Mouse (Mus musculus): ENCODE data around the gene Bicral. TPM values are rescaled to one million over a fixed set of nuclear protein-coding genes. Genes with fewer than 3 reads are reported as not detected.
"Not testable (repeated sequence)": the region's sequence is repeated elsewhere in the genome, so short reads cannot be mapped to it uniquely, and the experiment has no call there.

Gene Bicral
- total RNA-seq, 2 experiments from 2014 or later: 15.0 to 16.7 TPM

DNA sequence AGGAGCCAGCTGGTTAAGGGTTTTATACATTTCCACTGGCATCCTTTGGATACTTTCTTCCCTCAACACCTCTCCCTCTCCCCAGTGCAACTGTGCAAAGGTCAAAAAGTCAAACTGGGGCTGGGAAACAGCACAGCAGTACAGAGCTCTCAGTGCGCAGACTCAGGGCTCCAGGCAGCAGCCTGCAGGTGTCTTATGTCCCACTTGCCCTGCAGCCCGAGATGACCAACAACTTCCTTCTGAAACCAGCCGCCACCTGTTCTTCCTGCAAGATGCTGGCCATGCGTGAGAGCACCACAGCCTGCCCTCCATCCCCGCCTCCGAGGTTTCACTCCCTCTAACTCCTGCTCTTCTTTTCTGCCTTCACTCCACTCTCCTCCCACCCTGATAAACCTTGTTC, 5.6 kb downstream of the Bicral start:
- DNase-seq (ENCODE audit: low spot score): no peak
- intact Hi-C loops (cut with DNase I): no loop called here

DNA sequence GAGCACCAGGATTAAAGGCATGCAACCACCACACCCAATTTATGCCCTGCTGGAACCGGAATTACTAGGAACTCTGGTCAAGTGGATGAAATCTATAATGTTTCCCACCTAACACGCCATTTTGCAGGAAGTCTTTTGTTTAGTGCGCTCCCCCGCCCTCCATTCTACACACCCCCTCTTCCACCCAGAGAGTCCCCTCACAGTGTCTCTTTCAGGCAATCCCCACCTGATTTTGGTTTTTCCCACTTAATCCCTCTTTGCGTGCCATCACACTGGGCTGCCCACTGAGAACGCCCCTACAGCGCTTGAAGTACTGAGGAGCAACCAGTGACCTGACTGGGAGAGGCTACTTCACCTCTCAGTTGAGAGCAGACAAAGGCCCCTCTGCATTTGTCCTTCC, 11.1 kb downstream of the Bicral start:
- intact Hi-C loops (cut with DNase I): no loop called here
- no peak for DNase-seq (ENCODE audit: low spot score)

DNA sequence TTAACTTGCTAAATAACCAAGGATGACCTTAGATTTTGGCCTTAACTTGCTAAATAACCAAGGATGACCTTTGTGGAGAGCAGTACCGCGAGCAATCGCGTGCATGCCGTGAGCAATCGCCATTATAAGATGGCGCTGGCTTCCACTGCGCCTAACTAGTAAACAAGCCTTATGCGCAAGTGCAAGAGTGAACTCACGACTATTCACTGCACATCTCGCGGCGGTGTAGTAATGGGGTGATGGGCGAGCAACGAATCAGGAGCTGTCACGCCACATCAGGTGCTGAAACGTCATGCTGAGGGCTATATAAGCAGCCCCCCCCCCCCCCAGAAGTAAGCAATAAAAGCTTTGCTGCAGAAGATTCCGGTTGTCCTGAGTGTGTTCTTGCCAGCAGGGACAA, 11.7 kb downstream of the Bicral start:
- intact Hi-C loops (cut with DNase I); DNase-seq (ENCODE audit: low spot score): not testable (repeated sequence)

DNA sequence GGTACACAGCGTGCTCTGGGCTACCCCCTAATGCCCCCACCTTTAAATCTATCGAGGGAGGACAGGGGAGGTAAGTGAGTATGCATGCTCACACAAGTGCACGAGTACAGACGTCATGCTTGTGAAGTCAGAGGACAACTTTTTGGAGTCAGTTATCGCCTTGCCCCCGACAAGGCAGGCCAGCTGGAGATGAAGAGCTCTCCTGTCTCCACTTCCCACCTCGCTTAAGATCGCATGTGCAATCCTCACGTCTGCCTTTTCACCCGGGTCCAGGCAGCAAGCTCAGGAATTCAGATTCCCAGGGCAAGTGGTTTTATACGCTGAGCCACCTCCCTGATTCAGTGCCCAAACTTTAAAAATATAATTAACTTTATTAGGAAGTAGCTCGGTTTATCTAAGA, 13.0 kb downstream of the Bicral start:
- intact Hi-C loops (cut with DNase I): no loop called here
- DNase-seq (ENCODE audit: low spot score): no peak

DNA sequence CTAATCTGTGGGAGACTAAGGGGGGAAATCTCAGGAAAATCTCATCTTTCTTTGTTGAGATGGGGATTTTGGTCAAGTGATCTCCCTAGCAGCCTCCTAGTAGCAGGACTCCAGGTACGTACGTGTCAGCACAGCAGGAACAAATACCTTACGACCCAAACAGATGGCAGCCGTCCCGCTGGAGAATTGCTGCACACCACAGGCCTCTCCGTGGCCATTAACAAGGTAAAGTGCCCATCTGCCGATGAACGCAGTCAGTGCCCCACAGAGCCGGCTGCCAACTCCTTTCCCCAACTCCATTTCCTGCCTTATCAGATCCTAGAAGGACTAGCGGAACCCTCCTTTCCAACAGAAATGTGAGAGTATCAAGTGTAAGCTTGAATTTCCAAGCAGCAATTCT, 13.5 kb downstream of the Bicral start:
- intact Hi-C loops (cut with DNase I): no loop called here

DNA sequence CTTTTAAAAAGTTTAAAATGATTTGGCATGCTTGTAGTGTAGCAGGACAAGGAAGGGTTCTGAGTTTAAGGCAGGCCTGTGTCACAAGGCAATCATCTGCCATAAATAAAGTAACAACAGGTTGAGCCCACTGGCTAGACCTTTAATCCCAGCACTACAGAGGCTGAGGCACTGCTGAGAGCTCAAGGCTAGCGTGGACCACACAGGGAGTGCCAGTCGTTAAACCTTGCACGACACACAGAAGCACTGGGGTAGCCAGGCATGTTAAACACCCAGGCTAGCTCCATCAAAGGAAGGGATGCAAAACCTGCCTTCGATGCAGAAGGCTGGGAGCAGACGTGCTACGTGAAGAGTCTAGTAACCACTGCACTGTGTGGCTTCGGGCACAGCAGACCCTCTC, 14.6 kb downstream of the Bicral start:
- intact Hi-C loops (cut with DNase I): no loop called here
- DNase-seq (ENCODE audit: low spot score): no peak

More for the DNA sequence above, 13.5 kb downstream of the Bicral start:
- no peak for DNase-seq (ENCODE audit: low spot score)

DNA sequence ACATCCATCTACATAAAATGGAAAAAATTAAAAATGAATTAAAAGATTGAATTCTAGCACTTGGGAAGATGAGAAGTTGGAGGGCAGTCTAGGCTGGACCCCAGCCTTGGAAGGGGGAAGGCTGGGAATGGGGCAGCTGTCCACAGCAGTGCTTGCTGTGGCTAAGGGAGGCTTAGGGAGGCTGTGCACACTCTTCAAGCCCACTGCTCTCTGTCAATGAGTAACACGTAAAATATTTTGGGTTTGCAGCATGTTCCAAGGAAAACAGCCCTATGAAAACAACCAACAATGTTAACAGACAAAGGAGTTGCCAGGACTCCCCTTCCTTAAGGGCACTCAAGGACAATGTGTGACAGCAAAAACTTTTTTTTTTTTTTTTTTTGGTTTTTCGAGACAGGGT, 15.3 kb downstream of the Bicral start:
- intact Hi-C loops (cut with DNase I): no loop called here
- no peak for DNase-seq (ENCODE audit: low spot score)

DNA sequence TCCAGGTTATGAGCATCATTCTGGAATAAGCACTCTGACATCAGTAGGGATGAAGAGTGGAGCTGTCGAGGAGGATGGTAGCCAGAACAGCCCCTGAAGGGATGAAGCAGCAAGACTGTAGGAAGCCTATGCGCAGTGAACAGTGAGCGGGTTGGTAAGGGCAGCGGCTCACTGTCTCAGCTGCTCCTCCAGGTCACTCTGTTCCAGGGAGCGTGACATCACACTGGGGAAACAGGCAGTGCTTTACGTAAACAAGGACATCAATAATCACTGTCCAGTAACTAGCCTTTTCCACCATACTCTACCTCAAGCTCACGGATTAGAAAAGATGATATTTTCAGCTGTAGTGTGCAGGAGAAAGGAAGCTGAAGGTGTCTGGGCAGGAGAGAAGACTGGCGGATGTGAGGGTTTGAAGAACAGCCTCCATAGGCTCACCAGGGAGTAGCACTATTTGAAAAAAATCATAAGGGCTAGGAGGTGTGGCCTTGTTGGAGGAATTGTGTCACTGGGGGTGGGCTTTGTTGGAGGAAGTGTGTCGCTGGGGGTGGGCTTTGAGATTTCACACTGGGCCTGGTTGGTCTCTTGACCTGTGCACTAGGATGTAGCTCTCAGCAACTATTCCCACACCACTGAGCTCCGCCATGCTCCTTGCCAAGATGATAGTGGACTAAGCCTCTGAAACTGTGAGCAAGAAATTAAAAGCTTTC, 17.8 kb downstream of the Bicral start:
- intact Hi-C loops (cut with DNase I): no loop called here
- DNase-seq (ENCODE audit: low spot score): no peak

DNA sequence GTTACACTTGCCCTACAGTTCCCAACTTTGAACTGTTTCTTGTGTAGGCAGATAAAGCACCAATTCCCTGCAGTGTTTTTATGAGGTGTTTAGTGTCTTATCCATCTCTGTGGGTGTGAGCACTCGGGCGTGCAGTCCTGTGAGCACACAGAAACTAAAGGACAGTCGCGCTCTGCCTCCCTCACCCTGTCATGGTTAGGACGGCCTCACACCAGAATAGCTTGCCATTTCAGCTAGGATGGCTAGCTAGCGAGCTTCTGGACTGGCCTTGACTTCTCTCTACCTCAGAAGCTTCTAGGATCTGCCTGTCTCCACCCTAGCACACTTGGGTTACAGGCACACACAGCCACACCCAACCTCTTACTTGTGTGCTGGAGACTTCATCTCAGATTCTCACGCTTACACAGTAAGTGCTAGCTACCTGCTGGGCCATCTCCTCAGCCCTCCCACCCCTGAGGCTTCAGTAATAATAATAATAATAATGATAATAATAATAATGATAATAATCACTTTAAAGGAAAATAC, 19.8 kb downstream of the Bicral start:
- intact Hi-C loops (cut with DNase I): no loop called here
- DNase-seq (ENCODE audit: low spot score): no peak

DNA sequence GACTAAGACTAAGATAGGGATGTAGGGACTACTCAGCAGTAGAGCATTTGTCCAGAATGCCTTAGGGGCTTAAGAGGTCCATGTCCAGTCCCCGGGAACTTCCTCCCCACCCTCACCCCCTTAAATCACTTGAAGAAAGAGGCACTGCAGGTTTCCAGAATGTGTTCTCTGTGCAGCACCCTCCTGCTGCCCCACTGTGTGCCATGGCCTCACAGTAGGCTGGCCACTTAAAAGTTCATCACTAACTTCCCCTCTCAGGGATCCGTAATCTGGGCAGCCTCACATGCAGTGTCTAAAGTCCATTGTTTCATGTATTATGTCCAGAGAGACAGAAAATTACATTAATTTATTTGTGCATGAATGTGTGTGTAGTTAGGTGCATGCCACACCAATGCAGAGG, 20.4 kb downstream of the Bicral start:
- DNase-seq (ENCODE audit: low spot score): no peak
- intact Hi-C loops (cut with DNase I): no loop called here

DNA sequence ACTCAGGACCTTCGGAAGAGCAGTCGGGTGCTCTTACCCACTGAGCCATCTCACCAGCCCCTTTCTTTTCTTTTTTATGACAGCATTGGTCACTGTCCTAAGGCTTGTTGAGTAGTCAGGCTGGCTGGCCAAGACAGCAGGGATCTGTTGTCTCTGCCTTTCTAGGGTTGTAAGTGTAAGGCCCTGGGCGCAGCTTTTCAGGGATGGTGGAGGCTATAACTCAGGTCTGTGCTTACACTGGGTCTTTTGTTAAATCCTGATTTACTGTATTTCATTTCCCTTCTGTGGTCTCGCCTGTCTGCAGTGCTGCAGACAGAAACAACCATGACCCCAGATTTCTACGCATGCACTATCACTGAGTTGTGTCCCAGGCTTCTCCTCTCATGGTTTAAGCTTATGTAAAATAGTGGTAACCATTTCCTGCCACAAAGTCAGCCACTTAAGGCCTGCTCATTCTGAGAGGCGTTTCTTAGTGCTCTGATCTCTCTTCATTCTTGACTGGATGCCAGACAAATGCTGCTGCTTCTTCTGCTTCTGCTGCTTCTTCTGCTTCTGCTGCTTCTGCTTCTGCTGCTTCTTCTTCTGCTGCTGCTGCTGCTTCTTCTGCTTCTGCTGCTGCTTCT, 23.1 kb downstream of the Bicral start:
- intact Hi-C loops (cut with DNase I): no loop called here
- DNase-seq (ENCODE audit: low spot score): no peak

DNA sequence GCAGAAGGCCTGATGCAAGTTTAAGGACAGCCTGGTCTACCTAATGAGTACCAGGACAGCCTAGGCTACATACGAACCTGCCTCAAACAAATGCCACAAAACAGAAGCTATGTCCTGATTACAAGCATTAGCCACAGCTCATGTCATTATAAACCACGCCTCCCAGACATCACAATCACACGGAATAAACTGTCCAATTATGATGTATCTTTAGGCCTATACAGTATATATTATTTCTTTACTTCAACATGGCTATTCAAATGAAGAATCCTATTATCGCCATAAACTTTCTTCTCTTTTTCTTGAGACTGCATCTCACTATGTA, 25.3 kb downstream of the Bicral start:
- no peak for DNase-seq (ENCODE audit: low spot score)
- intact Hi-C loops (cut with DNase I): no loop called here

DNA sequence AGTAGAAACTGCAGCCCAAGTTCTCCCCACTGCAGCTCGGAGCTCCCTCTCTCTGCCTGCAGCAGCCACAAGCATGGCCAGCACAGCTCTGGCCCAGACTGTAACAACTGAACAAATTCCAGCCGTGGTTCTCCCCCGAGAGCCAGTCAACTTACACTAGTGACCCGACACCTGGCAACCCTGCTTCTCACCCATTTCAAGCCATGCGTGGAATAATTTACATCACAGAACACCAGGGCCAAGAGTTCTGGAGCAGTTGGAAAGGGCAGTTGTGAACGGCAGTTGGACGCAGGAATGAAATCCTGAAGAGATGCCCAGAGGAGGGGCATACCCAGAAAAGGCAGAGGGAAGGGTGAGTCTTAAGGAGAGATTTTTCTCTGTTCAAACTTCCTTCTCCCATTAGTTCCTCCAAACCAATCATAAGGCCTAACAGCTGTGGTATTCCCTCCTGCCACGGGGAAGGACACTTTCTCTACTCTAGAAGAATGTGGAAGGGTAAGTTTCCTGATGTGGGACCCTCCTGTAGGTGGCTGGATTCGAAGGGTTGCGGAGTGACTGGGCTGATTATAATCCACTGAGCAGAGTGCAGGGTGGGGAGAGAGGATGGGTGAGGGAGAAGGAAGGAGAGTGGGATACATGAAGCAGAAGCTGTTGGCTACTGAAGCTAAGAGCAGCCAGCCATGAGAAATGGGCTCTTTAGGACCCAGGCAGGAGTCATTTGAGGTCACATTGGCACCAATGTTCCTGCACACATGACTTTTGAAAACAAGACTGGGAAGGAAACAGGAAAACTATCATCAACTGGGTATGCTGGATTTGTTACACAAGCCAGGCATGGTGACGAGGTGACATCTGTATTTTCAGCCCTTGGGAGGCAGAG, 25.9 kb downstream of the Bicral start:
- intact Hi-C loops (cut with DNase I): no loop called here
- DNase-seq (ENCODE audit: low spot score): peak; percentile 66

DNA sequence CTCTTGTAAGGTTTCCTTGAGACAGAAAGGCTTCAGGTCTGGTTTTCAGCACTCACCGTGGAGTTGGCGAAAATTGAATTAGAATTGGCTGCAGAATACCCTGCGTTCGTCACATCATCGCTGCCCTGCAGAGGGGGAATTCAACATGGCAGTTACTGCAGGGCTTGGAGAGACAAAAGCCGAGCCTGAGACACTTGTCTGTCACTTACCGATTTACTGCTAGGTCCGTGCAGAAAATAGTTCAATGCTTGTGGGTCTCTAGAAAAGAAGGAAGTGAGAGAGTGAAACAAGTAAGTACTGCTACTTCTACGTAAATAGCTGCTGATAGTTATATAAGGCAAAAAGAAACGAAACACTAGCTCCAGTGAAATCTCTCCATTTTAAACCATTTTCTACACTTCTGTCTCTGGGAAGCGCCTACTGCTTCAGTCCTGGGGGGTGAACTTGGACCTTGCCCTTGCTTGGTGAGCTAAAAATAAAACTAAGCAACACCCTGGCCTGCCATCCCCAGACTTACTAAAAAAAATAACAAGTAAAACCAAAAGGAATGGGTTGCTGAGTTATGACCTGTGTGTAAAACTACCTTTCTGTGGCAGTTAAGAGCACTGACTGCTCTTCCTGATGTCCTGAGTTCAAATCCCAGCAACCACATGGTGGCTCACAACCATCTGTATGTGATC, 28.3 kb downstream of the Bicral start:
- intact Hi-C loops (cut with DNase I): loop anchor here (5.0 kb wide), 1 partner anchor 47 kb away; no protein-coding TSS in a partner anchor
- no peak for DNase-seq (ENCODE audit: low spot score)

DNA sequence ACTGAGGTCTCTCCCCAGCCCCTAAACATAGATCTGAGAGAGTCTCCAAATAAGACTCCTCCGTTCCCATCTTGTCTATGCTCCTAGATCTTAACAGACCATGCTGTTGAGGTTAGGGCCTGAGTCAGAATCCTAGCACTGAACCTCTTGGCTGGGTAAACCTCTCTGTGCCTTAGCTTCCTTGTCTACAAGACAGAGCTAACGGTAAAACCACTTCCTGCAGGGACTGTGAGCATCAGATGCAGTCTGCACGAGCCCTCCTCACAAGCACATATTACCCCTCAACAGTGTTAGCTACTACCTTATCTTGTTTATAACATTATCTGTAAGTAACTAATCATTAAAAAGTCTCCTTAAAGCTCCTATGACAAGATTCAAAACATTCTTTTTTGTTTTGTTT, 29.3 kb downstream of the Bicral start:
- intact Hi-C loops (cut with DNase I): loop anchor here (5.0 kb wide), 1 partner anchor 48 kb away; no protein-coding TSS in a partner anchor
- no peak for DNase-seq (ENCODE audit: low spot score)

DNA sequence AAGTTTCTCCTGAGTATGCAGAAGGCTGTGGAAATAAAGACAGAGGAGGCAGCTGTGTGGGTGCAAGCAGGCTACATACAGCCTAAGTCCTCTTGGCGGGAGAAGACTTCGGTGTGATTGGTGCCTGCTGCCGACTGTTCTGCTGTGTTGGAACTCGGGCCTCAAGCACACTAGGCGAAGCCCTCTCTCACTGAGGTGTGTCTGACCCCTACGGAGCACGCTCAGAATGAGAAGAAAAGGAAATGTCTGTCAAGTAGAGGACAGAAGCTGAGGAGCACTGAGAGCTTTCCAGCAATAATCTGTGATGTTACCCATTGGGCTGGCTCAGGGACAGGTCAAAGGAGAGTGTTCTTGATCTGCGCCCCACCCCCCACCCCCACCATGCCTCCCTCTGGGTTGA, 35.2 kb downstream of the Bicral start:
- DNase-seq (ENCODE audit: low spot score): no peak
- intact Hi-C loops (cut with DNase I): no loop called here

DNA sequence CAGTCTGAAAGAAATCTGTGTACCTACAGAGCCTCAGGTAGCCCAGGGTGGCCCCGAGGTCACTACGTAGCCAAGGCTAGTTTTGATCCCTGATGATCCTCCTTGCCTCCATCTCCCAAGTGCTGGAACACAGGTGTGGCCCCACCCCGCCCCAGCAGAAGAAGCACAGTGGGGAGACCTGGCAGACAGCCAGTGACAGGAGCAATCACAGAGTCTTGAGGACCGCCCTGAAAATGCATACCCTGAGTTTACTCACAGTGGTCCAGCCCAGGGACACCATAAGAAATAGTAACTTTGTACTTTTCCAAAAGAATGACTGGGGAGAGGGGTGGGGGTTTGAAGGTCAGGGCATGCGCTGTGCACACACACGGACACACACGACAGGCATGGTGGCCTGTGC, 37.7 kb downstream of the Bicral start:
- intact Hi-C loops (cut with DNase I): no loop called here
- DNase-seq (ENCODE audit: low spot score): no peak

DNA sequence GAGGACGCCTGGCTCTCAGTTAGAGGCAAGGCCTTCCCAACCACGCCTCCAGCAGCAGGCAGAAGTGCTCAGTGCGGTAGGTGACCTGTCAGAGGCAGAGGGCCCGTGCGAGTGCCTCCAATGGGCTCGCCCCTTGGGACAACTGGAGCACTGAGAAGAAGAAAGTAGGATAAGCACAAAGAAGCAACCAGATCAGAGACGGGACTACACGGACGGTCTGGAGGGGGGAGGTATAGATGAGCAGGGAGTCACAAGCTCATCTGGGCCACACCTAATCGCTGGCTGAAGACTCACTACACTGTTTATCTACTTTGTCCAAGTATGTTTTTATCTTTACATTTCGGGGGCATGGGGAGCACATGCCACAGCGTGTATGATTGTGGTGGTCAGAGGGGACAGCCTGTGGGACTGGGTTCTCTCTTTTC, 40.5 kb downstream of the Bicral start:
- intact Hi-C loops (cut with DNase I): no loop called here
- no peak for DNase-seq (ENCODE audit: low spot score)

DNA sequence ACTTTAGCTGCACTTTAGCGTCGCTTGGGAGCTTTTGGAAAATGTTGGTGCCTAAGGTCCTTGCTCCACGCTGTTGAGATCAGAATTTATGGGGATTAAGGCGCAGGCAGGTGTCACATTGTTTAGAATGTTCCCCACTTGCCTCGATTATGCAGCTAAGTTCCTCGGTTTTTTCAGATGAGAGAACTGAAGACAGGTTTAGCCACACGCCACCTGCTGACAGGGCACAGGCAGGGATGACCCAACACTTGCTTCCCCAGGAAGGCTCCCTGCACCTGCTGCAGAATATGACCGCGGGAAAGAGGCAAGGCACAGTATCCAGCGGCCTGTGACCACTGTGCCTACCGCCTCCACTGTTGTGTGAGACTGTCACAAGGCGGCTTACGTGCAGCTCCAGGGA, 42.0 kb downstream of the Bicral start:
- intact Hi-C loops (cut with DNase I): no loop called here
- no peak for DNase-seq (ENCODE audit: low spot score)

DNA sequence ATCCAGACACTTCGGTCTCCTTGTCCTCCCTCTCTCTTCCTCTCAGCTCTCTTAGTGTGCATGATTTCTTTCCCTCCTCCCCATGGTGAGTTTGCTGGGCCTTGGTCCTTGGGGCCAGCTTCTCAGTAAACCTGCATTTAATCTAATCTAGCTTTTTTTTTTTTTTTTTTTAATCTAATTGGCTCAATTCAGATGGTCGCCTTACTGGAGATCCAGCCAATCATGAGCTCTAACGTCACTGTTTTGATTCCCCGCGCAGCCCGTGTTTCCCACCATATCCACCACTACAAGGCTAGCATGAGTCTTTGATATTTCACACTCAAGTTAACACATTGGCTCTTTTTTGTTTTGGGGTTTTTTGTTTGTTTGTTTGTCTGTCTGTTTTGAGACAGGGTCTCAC, 43.8 kb downstream of the Bicral start:
- intact Hi-C loops (cut with DNase I): no loop called here

More for the DNA sequence above, 43.8 kb downstream of the Bicral start:
- no peak for DNase-seq (ENCODE audit: low spot score)
